In the genomic region with DNA sequence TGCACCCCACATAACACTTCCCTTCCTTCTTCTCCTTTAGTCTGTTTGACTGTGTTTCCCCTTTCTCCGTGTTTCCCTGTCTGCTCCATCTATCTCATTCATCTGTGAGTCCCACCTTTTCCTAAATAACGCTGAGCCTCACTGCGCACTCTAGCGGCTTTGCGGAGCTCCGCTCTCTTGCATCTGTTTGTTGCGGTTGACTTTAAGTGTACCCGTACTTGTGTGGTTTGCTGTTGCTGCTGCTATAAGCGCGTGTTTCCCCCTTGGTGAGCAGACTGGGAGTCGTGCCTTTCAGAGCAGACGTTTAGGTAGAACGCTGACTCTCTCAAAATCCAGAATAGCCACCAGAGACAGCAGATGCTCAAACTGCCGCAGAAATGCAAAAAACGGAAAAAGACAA, we compare ENCODE assay signal across 9 mouse cellular contexts. TPM values are rescaled to one million over a fixed set of nuclear protein-coding genes. Genes with fewer than 3 reads are reported as not detected.
DNase-seq lines count a peak whose midpoint lies in the region; ATAC-seq lines count a peak whose summit lies in the region.
"Had no signal": no experiment of that assay in that cellular context is flagged by ENCODE, and none has a peak within 500 bp of the region (broad histone marks: within the 10 kb centered on the region; RNA-seq: fewer than 3 reads in every experiment).

No protein-coding gene starts in this region.

- H3K9ac ChIP-seq in kidney, embryonic 16.5 days (replicated peaks; ENCODE audit: low read length): no peak overlapping the region
- H3K9ac ChIP-seq in kidney, embryonic 14.5 days (ENCODE audit: low read depth, low read length): no peak overlapping the region
- H3K9ac ChIP-seq in forebrain, embryonic 11.5 days (ENCODE audit: low read length): peak overlapping the region; percentile 20; the same call in 1 of the 2 replicates

- H3K4me3 ChIP-seq in kidney, embryonic 16.5 days (ENCODE audit: low read length): no peak overlapping the region
- H3K4me3 ChIP-seq in kidney, embryonic 14.5 days (ENCODE audit: low read length): no peak overlapping the region
- no peak overlapping the region for H3K4me3 ChIP-seq in forebrain, embryonic 11.5 days (ENCODE audit: low read depth, low read length)
- H3K4me3 ChIP-seq: myocyte had no signal

- H3K9me3 ChIP-seq in kidney, embryonic 16.5 days (ENCODE audit: low read length): no peaks in the 10 kb centered on the region
- no peaks in the 10 kb centered on the region for H3K9me3 ChIP-seq in kidney, embryonic 14.5 days (ENCODE audit: control insufficient read depth, low read length)
- no peaks in the 10 kb centered on the region for H3K9me3 ChIP-seq in forebrain, embryonic 11.5 days (ENCODE audit: control insufficient read depth, low read length)

- peak overlapping the region; percentile 38; the same call in 1 of the 2 replicates for H3K27ac ChIP-seq in kidney, embryonic 16.5 days (ENCODE audit: low read length)
- no peak overlapping the region for H3K27ac ChIP-seq in kidney, embryonic 14.5 days (ENCODE audit: low read depth, low read length)
- H3K27ac ChIP-seq in forebrain, embryonic 11.5 days (ENCODE audit: low read depth, low read length): no peak overlapping the region

- intact Hi-C loops in left cerebral cortex, postnatal 25 days (cut with DNase I): no loop called here
- intact Hi-C loops in heart, postnatal 25 days (cut with DNase I): no loop called here

- peaks cover 7% of the 10 kb centered on the region for H3K4me1 ChIP-seq in kidney, embryonic 16.5 days (ENCODE audit: insufficient read depth, low read length)
- no peaks in the 10 kb centered on the region; the same call in 1 of the 2 replicates for H3K4me1 ChIP-seq in kidney, embryonic 14.5 days (ENCODE audit: control insufficient read depth, insufficient read depth, low read length)
- no peaks in the 10 kb centered on the region for H3K4me1 ChIP-seq in forebrain, embryonic 11.5 days (replicated peaks; ENCODE audit: control insufficient read depth, insufficient read depth, low read length)

- no peaks in the 10 kb centered on the region for H3K27me3 ChIP-seq in kidney, embryonic 16.5 days (ENCODE audit: insufficient read depth, low read length)
- H3K27me3 ChIP-seq in kidney, embryonic 14.5 days (ENCODE audit: control insufficient read depth, insufficient read depth, low read length): no peaks in the 10 kb centered on the region
- H3K27me3 ChIP-seq in forebrain, embryonic 11.5 days (ENCODE audit: control insufficient read depth, insufficient read depth, low read length): no peaks in the 10 kb centered on the region

- H3K36me3 ChIP-seq in kidney, embryonic 16.5 days (ENCODE audit: insufficient read depth, low read length): no peaks in the 10 kb centered on the region
- no peaks in the 10 kb centered on the region for H3K36me3 ChIP-seq in kidney, embryonic 14.5 days (ENCODE audit: control insufficient read depth, insufficient read depth, low read length)
- no peaks in the 10 kb centered on the region for H3K36me3 ChIP-seq in forebrain, embryonic 11.5 days (ENCODE audit: control insufficient read depth, insufficient read depth, low read length)

- 0 out of 2 replicates have a peak overlapping the region, but pooled peaks have one; percentile 1 for H3K4me2 ChIP-seq in kidney, embryonic 16.5 days (replicated peaks; ENCODE audit: low read depth, low read length)
- H3K4me2 ChIP-seq in kidney, embryonic 14.5 days (replicated peaks; ENCODE audit: low read depth, low read length): no peak overlapping the region
- no peak overlapping the region for H3K4me2 ChIP-seq in forebrain, embryonic 11.5 days (ENCODE audit: low read depth, low read length, severe bottlenecking)

- ATAC-seq in kidney, embryonic 16.5 days (ENCODE audit: low FRiP score, low TSS enrichment): no peak
- ATAC-seq in kidney, embryonic 14.5 days (ENCODE audit: low FRiP score, low TSS enrichment): no peak
- no peak for ATAC-seq in forebrain, embryonic 11.5 days (replicated peaks; ENCODE audit: low FRiP score)

- peak; percentile 66 for DNase-seq in cerebellum, postnatal 10 days
- peak; percentile 76 for DNase-seq in forebrain, embryonic 11.5 days (ENCODE audit: low spot score)
- DNase-seq in left cerebral cortex, postnatal 25 days (ENCODE audit: low spot score in 2 of 2): peak; percentile 49 to 71
- DNase-seq in right cerebral cortex, postnatal 4 days: peak; percentile 43
- no peak for DNase-seq in heart, postnatal 25 days (ENCODE audit: low spot score)
- DNase-seq in gastrocnemius, postnatal 4 days (ENCODE audit: low spot score in 2 of 2): no peak

- 37% methylated on average over 15 of the region's 15 CpGs for WGBS in kidney, embryonic 16.5 days
- 34% methylated on average over 15 of the region's 15 CpGs for WGBS in kidney, embryonic 14.5 days
- WGBS in forebrain, embryonic 11.5 days: 33% methylated on average over 15 of the region's 15 CpGs

RNA-seq across cellular contexts. Expression of gene Cartpt, which starts 51.3 kb away (rescaled TPM):
- polyA plus RNA-seq in kidney, embryonic 16.5 days (2015; fragmentation: Nextera tagmentation; extraction: Ambion mirVana): 0.92 and 1.6 TPM in 2 replicates
- polyA plus RNA-seq in kidney, embryonic 14.5 days (2014; fragmentation: Nextera tagmentation; extraction: Ambion mirVana): 0.27 and 0.49 TPM in 2 replicates
- 1.8 and 2.0 TPM in 2 replicates for polyA plus RNA-seq in forebrain, embryonic 11.5 days (2014; fragmentation: Nextera tagmentation; extraction: Ambion mirVana)
- 10 to 100 TPM; 32.4 to 41.1 TPM for total RNA-seq in left cerebral cortex, postnatal 25 days (2021)
- not detected for total RNA-seq in heart, postnatal 25 days (2021)
- not detected for total RNA-seq in gastrocnemius, postnatal 4 days (2021)

Comparison
In these comparisons a context has a peak if more than half of its experiments do, and no peak if none do; other contexts are left out.
1. DNase-seq: peak in cerebellum, postnatal 10 days (2 of 2), forebrain, embryonic 11.5 days (single experiment), left cerebral cortex, postnatal 25 days (2 of 2) and right cerebral cortex, postnatal 4 days (single experiment); none in heart, postnatal 25 days (single experiment) and gastrocnemius, postnatal 4 days (0 of 2).
2. RNA of gene Cartpt, which starts 51.3 kb away (total RNA-seq): 32.4 to 41.1 TPM in left cerebral cortex, postnatal 25 days; not detected in gastrocnemius, postnatal 4 days and not detected in heart, postnatal 25 days; every median in the first group is over 10 times any median in the second.